Mouse (Mus musculus) embryonic fibroblast, embryonic 13.5 days (primary cell): ENCODE measurements around the gene Nbea.

Source experiments
- CTCF ChIP-seq: IDR thresholded peaks from 2 replicates; pipeline ENCODE4 v1.5.1; 2011; ENCODE audit warnings: mild to moderate bottlenecking, control low read depth, low read length, moderate library complexity, borderline replicate concordance; ENCODE audit not compliant: insufficient read depth
- POLR2A ChIP-seq: IDR thresholded peaks from 2 replicates; pipeline ENCODE4 v1.6.1; 2011; ENCODE audit warnings: low read depth, mild to moderate bottlenecking, control low read depth, low read length, moderate library complexity

- TF ChIP-seq CTCF (no peak), POLR2A (no peak)
Measured at GRCm38 (mm10) chr3:55612023-55612422, 571.5 kb downstream of the Nbea start.
